Mouse (Mus musculus): ENCODE measurements around the gene Emid1. TPM values are rescaled to one million over a fixed set of nuclear protein-coding genes. Genes with fewer than 3 reads are reported as not detected.

The Emid1 gene
- total and polyA plus RNA-seq, 3 experiments = not detected

- Histone ChIP-seq H3K36me3 (replicated peaks in 1 of 2; ENCODE audit: control insufficient read depth in 1 of 2, insufficient read depth in 1 of 2, low read length in 1 of 2) (no peaks in the 10 kb centered on the region), H3K27me3 (replicated peaks) (peaks cover 31% of the 10 kb centered on the region), H3K9me3 (replicated peaks; ENCODE audit: low read length) (no peaks in the 10 kb centered on the region), H3K9ac (ENCODE audit: insufficient read depth, low read depth) (no peak overlapping the region), H3K27ac (ENCODE audit: insufficient read depth, low read depth) (no peak overlapping the region), H3K4me2 (ENCODE audit: insufficient read depth, low read depth, poor library complexity, severe bottlenecking) (no peak overlapping the region), H3K4me1 (ENCODE audit: control insufficient read depth in 1 of 2, insufficient read depth in 2 of 2) (peaks cover 0 to 4% of the 10 kb centered on the region in 2 experiments; a peak in 2 of 4 replicates), H3K4me3 (replicated peaks in 1 of 3; ENCODE audit: low read depth in 2 of 3, low read length in 2 of 3, poor library complexity in 1 of 3) (no peak overlapping the region), H3K79me2 (replicated peaks; ENCODE audit: control insufficient read depth, extremely low read depth, insufficient read depth, poor library complexity, severe bottlenecking) (no peaks in the 10 kb centered on the region)
- in situ Hi-C loops (cut with MboI; ENCODE audit: low pct_ligation_motif_present, low pct_unique_long_range_greater_than_20kb, low sequenced_read_pairs) = no loop called here
- dilution Hi-C loops (cut with MboI; ENCODE audit: extremely low pct_ligation_motif_present, extremely low pct_unique_long_range_greater_than_20kb, low sequenced_read_pairs) = no loop called here
- no peak for TF ChIP-seq NELFE (IDR thresholded peaks at IDR 0.05; ENCODE audit: low read depth, low read length)
- no peak for DNase-seq (ENCODE audit: extremely low read depth)
These were observed 11.4 kb downstream of the Emid1 start for GRCm38 (mm10) chr11:5140619-5141018.

- Histone ChIP-seq H3K27ac (ENCODE audit: insufficient read depth, low read depth) (no peak overlapping the region), H3K4me2 (ENCODE audit: insufficient read depth, low read depth, poor library complexity, severe bottlenecking) (no peak overlapping the region), H3K4me1 (ENCODE audit: control insufficient read depth in 1 of 2, insufficient read depth in 2 of 2) (no peaks in the 10 kb centered on the region), H3K4me3 (replicated peaks in 1 of 3; ENCODE audit: low read depth in 2 of 3, low read length in 2 of 3, poor library complexity in 1 of 3) (no peak overlapping the region), H3K9ac (ENCODE audit: insufficient read depth, low read depth) (no peak overlapping the region), H3K9me3 (replicated peaks; ENCODE audit: low read length) (no peaks in the 10 kb centered on the region), H3K36me3 (replicated peaks in 1 of 2; ENCODE audit: control insufficient read depth in 1 of 2, insufficient read depth in 1 of 2, low read length in 1 of 2) (no peaks in the 10 kb centered on the region), H3K79me2 (replicated peaks; ENCODE audit: control insufficient read depth, extremely low read depth, insufficient read depth, poor library complexity, severe bottlenecking) (no peaks in the 10 kb centered on the region), H3K27me3 (replicated peaks) (peaks cover 38% of the 10 kb centered on the region)
- DNase-seq (ENCODE audit: extremely low read depth) = no peak
- in situ Hi-C loops (cut with MboI; ENCODE audit: low pct_ligation_motif_present, low pct_unique_long_range_greater_than_20kb, low sequenced_read_pairs) (no loop called here), dilution Hi-C loops (cut with MboI; ENCODE audit: extremely low pct_ligation_motif_present, extremely low pct_unique_long_range_greater_than_20kb, low sequenced_read_pairs) (no loop called here)
- TF ChIP-seq NELFE (IDR thresholded peaks at IDR 0.05; ENCODE audit: low read depth, low read length) (no peak), ETS1 (conservative IDR thresholded peaks at IDR 0.05; ENCODE audit: low read depth, low read length) (no peak), USF2 (conservative IDR thresholded peaks at IDR 0.05; ENCODE audit: low read depth, low read length) (no peak), JUN (IDR thresholded peaks at IDR 0.05; ENCODE audit: insufficient read depth, low read depth, low read length) (no peak), NRF1 (IDR thresholded peaks at IDR 0.05; ENCODE audit: low read depth, low read length) (no peak), BHLHE40 (IDR thresholded peaks at IDR 0.05; ENCODE audit: low read depth, low read length) (no peak), ELF1 (IDR thresholded peaks at IDR 0.05; ENCODE audit: low read depth, low read length) (no peak), ZC3H11A (IDR thresholded peaks at IDR 0.05; ENCODE audit: low read depth, low read length) (no peak), CTCF (conservative IDR thresholded peaks at IDR 0.05 in 1 of 2, IDR thresholded peaks at IDR 0.05 in 1 of 2; ENCODE audit: low read depth in 2 of 2, low read length in 2 of 2) (no peak), SMC3 (IDR thresholded peaks at IDR 0.05; ENCODE audit: low read depth, low read length) (no peak)
These were observed 12.7 kb downstream of the Emid1 start for GRCm38 (mm10) chr11:5139372-5139771.

GRCm38 (mm10) chr11:5138642-5139041, 13.4 kb downstream of the Emid1 start:
- dilution Hi-C loops (cut with MboI; ENCODE audit: extremely low pct_ligation_motif_present, extremely low pct_unique_long_range_greater_than_20kb, low sequenced_read_pairs) (no loop called here), in situ Hi-C loops (cut with MboI; ENCODE audit: low pct_ligation_motif_present, low pct_unique_long_range_greater_than_20kb, low sequenced_read_pairs) (no loop called here)
- H3K4me3 ChIP-seq (replicated peaks in 1 of 3; ENCODE audit: low read depth in 2 of 3, low read length in 2 of 3, poor library complexity in 1 of 3) = no peak overlapping the region
- no peak for DNase-seq (ENCODE audit: extremely low read depth)
- no peak overlapping the region for H3K9ac ChIP-seq (ENCODE audit: insufficient read depth, low read depth)
- H3K36me3 ChIP-seq (replicated peaks in 1 of 2; ENCODE audit: control insufficient read depth in 1 of 2, insufficient read depth in 1 of 2, low read length in 1 of 2) = no peaks in the 10 kb centered on the region
- H3K27me3 ChIP-seq (replicated peaks) = peaks cover 44% of the 10 kb centered on the region
- H3K4me2 ChIP-seq (ENCODE audit: insufficient read depth, low read depth, poor library complexity, severe bottlenecking) = no peak overlapping the region
- TF ChIP-seq NRF1 (IDR thresholded peaks at IDR 0.05; ENCODE audit: low read depth, low read length) (no peak), MAZ (IDR thresholded peaks at IDR 0.05; ENCODE audit: low read depth, low read length) (no peak), ZNF384 (IDR thresholded peaks at IDR 0.05; ENCODE audit: low read depth, low read length) (no peak), CHD2 (IDR thresholded peaks at IDR 0.05; ENCODE audit: low read length) (no peak), UBTF (IDR thresholded peaks at IDR 0.05; ENCODE audit: low read depth, low read length) (no peak)
- H3K4me1 ChIP-seq (ENCODE audit: control insufficient read depth in 1 of 2, insufficient read depth in 2 of 2) = no peaks in the 10 kb centered on the region
- no peaks in the 10 kb centered on the region for H3K9me3 ChIP-seq (replicated peaks; ENCODE audit: low read length)
- H3K79me2 ChIP-seq (replicated peaks; ENCODE audit: control insufficient read depth, extremely low read depth, insufficient read depth, poor library complexity, severe bottlenecking) = no peaks in the 10 kb centered on the region
- H3K27ac ChIP-seq (ENCODE audit: insufficient read depth, low read depth) = no peak overlapping the region
